Mouse (Mus musculus) kidney, postnatal 4 days (tissue): Measurements from ENCODE around the gene Eif4a1.
"Not testable (repeated sequence)": the region's sequence is repeated elsewhere in the genome, so short reads cannot be mapped to it uniquely, and the experiment has no call there.

Source experiments
- DNase-seq, 2 experiments: peaks; one replicate each; pipeline ENCODE4 v3.0.0; 2021; ENCODE audit warnings: mixed read lengths in 2 of 2

Gene Eif4a1

GRCm38 (mm10) chr11:69632284-69633089 is 39.7 kb downstream of the Eif4a1 start, which contains the start of gene Fxr2:
Gene Fxr2, plus strand, starts transcription at chr11:69632990.
- peak; percentile 100 for DNase-seq

GRCm38 (mm10) chr11:69629802-69630201 is 42.4 kb downstream of the Eif4a1 start:
- no peak for DNase-seq

- peak; percentile 88 to 89 for DNase-seq
These were observed 43.9 kb downstream of the Eif4a1 start for GRCm38 (mm10) chr11:69628286-69628685.

DNA sequence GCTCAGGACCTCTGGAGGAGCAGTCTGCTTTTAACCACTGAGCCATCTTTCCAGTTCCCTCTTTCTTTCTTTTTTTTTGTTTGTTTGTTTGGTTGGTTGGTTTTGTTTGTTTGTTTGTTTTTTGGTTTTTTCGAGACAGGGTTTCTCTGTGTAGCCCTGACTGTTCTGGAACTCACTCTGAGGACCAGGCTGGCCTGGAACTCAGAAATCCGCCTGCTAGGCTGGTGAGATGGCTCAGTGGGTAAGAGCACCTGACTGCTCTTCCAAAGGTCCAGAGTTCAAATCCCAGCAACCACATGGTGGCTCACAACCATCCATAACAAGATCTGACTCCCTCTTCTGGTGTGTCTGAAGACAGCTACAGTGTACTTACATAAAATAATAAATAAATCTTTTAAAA is 47.9 kb downstream of the Eif4a1 start:
- not testable (repeated sequence) for DNase-seq

GRCm38 (mm10) chr11:69623006-69623405 is 49.2 kb downstream of the Eif4a1 start:
- DNase-seq, result no peak

DNA sequence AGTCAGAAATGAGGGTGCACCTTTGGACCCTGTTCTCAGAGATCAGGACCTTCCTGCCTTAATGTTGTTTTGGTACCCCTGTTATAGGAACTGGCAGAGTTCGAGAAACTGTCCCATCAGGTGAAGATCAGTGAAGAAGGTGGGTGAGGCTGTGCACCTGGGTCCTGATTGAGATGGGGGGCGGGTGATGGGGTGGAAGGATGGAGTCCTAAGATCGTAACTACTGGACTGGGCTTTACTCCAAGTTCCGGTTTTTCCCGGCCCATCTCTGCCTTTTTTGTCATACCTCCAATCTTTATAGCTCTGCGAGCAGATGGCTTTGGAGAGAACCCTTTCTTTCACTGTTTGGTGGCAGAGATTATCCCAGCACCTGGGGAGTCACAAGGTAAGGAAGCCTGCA is 49.8 kb downstream of the Eif4a1 start:
- DNase-seq, result peak; percentile 24 to 51

DNA sequence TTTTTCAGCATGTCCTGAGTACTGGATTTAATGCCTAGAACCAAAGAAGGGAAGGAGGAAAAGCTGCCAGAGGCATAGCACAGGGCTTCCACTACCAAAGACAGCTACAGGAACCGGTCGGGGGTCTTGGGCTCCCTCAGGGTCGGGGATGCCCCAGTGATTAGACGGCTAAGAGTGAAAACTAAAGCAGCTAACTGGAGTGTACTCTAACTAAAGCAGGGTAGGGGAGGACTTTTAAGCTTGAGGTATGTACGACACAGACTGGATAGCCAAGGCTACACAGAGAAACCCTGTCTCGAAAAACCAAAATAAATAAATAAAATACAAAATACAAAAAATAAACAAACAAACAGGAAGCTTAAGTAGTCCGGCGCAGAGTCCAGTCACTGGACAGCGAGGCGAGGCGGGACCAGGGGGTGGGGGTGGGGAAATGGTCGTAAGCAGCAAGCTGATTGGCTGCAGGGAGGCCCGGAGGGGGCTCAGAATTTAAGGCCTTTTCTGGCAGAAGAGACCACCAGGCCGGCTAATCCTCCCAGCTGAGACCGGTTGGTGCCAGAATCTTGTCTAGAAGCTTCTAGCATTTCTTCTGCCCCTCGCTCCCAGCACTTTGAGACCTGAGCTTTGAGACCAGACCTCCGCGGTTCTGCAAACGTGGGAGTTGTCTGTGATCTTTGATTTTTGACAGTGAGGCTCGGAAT is 50.5 kb downstream of the Eif4a1 start, which contains the start of gene Sat2:
Sat2 (plus strand) TSS at position 454 of the 698 bp plus-strand sequence.
- DNase-seq, result peak; percentile 74 to 84

- DNase-seq, result no peak
These were observed 51.7 kb downstream of the Eif4a1 start for GRCm38 (mm10) chr11:69620394-69621081.

- DNase-seq, result no peak
These were observed 54.4 kb downstream of the Eif4a1 start, which contains the start of gene Shbg for GRCm38 (mm10) chr11:69617805-69618204. Gene Shbg, minus strand, starts transcription at chr11:69617905.
